ENCODE assay signal across 8 mouse cellular contexts in genomic region chr11:105457041-105457440, GRCm38 (mm10). TPM values are rescaled to one million over a fixed set of nuclear protein-coding genes. Genes with fewer than 3 reads are reported as not detected.
DNase-seq lines count a peak whose midpoint lies in the region; ATAC-seq lines count a peak whose summit lies in the region.

No protein-coding gene starts in this region.

- peaks cover 27% of the 10 kb centered on the region for H3K4me1 ChIP-seq in kidney, embryonic 15.5 days
- H3K4me1 ChIP-seq in forebrain, embryonic 11.5 days (replicated peaks; ENCODE audit: control insufficient read depth, insufficient read depth, low read length), result 0 out of 2 replicates have a peak, but pooled peaks cover 2% of the 10 kb centered on the region
- H3K4me1 ChIP-seq in intestine, embryonic 15.5 days (replicated peaks), result peaks cover 5% of the 10 kb centered on the region; the same call in 1 of the 2 replicates
- H3K4me1 ChIP-seq in neural tube, embryonic 11.5 days (ENCODE audit: control insufficient read depth, insufficient read depth, low read length), result peaks cover 11% of the 10 kb centered on the region; the same call in 1 of the 2 replicates

- no peak for DNase-seq in kidney, postnatal 36 days
- no peak for DNase-seq in forebrain, embryonic 11.5 days (ENCODE audit: low spot score)
- DNase-seq in neural tube, embryonic 11.5 days (ENCODE audit: low spot score), result no peak
- DNase-seq in cerebellum, postnatal 25 days, result no peak
- no peak for DNase-seq in B cell, adult 2 months
- no peak for DNase-seq in retina, embryonic 14.5 days (ENCODE audit: low spot score)

- WGBS in kidney, embryonic 15.5 days, result 67% methylated on average over 7 of the region's 7 CpGs
- WGBS in forebrain, embryonic 11.5 days, result 55% methylated on average over 7 of the region's 7 CpGs
- WGBS in intestine, embryonic 15.5 days, result 68% methylated on average over 7 of the region's 7 CpGs
- WGBS in neural tube, embryonic 11.5 days, result 67% methylated on average over 7 of the region's 7 CpGs

- H3K9ac ChIP-seq in kidney, embryonic 15.5 days, result no peak overlapping the region
- no peak overlapping the region; the same call in 1 of the 2 replicates for H3K9ac ChIP-seq in forebrain, embryonic 11.5 days (ENCODE audit: low read length)
- H3K9ac ChIP-seq in intestine, embryonic 15.5 days, result no peak overlapping the region
- no peak overlapping the region for H3K9ac ChIP-seq in neural tube, embryonic 11.5 days (ENCODE audit: low read length)

- ATAC-seq in kidney, embryonic 15.5 days (replicated peaks; ENCODE audit: low FRiP score), result no peak
- no peak for ATAC-seq in forebrain, embryonic 11.5 days (replicated peaks; ENCODE audit: low FRiP score)
- ATAC-seq in intestine, embryonic 15.5 days, result no peak
- no peak for ATAC-seq in neural tube, embryonic 11.5 days (ENCODE audit: insufficient read depth, low FRiP score, low TSS enrichment)

- peak overlapping the region; percentile 90 for H3K4me2 ChIP-seq in kidney, embryonic 15.5 days
- H3K4me2 ChIP-seq in forebrain, embryonic 11.5 days (ENCODE audit: low read depth, low read length, severe bottlenecking), result peak overlapping the region; percentile 74
- H3K4me2 ChIP-seq in intestine, embryonic 15.5 days (replicated peaks), result peak overlapping the region; percentile 86
- H3K4me2 ChIP-seq in neural tube, embryonic 11.5 days (ENCODE audit: low read depth), result peak overlapping the region; percentile 77

- H3K4me3 ChIP-seq in kidney, embryonic 15.5 days (replicated peaks), result peak overlapping the region; percentile 51
- H3K4me3 ChIP-seq in forebrain, embryonic 11.5 days (ENCODE audit: low read depth, low read length), result peak overlapping the region; percentile 49
- H3K4me3 ChIP-seq in intestine, embryonic 15.5 days (replicated peaks), result no peak overlapping the region; the same call in 1 of the 2 replicates
- H3K4me3 ChIP-seq in neural tube, embryonic 11.5 days (ENCODE audit: low read depth, low read length), result peak overlapping the region; percentile 44

- no peaks in the 10 kb centered on the region for H3K36me3 ChIP-seq in kidney, embryonic 15.5 days
- no peaks in the 10 kb centered on the region for H3K36me3 ChIP-seq in forebrain, embryonic 11.5 days (ENCODE audit: control insufficient read depth, insufficient read depth, low read length)
- H3K36me3 ChIP-seq in intestine, embryonic 15.5 days, result no peaks in the 10 kb centered on the region
- H3K36me3 ChIP-seq in neural tube, embryonic 11.5 days (ENCODE audit: control insufficient read depth, insufficient read depth, low read length), result no peaks in the 10 kb centered on the region

- no peak overlapping the region for H3K27ac ChIP-seq in kidney, embryonic 15.5 days
- no peak overlapping the region for H3K27ac ChIP-seq in forebrain, embryonic 11.5 days (ENCODE audit: low read depth, low read length)
- H3K27ac ChIP-seq in intestine, embryonic 15.5 days, result no peak overlapping the region
- no peak overlapping the region for H3K27ac ChIP-seq in neural tube, embryonic 11.5 days (ENCODE audit: low read depth, low read length)

- H3K9me3 ChIP-seq in kidney, embryonic 15.5 days (replicated peaks), result no peaks in the 10 kb centered on the region
- H3K9me3 ChIP-seq in forebrain, embryonic 11.5 days (ENCODE audit: control insufficient read depth, low read length), result no peaks in the 10 kb centered on the region
- H3K9me3 ChIP-seq in intestine, embryonic 15.5 days, result no peaks in the 10 kb centered on the region
- no peaks in the 10 kb centered on the region for H3K9me3 ChIP-seq in neural tube, embryonic 11.5 days (ENCODE audit: control insufficient read depth, low read length)

- H3K27me3 ChIP-seq in kidney, embryonic 15.5 days, result 0 out of 2 replicates have a peak, but pooled peaks cover 15% of the 10 kb centered on the region
- no peaks in the 10 kb centered on the region; the same call in 1 of the 2 replicates for H3K27me3 ChIP-seq in forebrain, embryonic 11.5 days (ENCODE audit: control insufficient read depth, insufficient read depth, low read length)
- no peaks in the 10 kb centered on the region for H3K27me3 ChIP-seq in intestine, embryonic 15.5 days (replicated peaks)
- H3K27me3 ChIP-seq in neural tube, embryonic 11.5 days (ENCODE audit: control insufficient read depth, insufficient read depth, low read length), result no peaks in the 10 kb centered on the region

RNA-seq across cellular contexts. Expression of gene March10, which starts 0.5 kb away (rescaled TPM):
- 0.05 and 0.06 TPM in 2 replicates for polyA plus RNA-seq in kidney, embryonic 15.5 days (2015; fragmentation: Nextera tagmentation; extraction: Ambion mirVana)
- polyA plus RNA-seq in forebrain, embryonic 11.5 days (2014; fragmentation: Nextera tagmentation; extraction: Ambion mirVana), result 0.55 TPM in 1 of 2 replicates, not detected in the other
- not detected in 2 replicates for polyA plus RNA-seq in intestine, embryonic 15.5 days (2015; fragmentation: Nextera tagmentation; extraction: Ambion mirVana)
- polyA plus RNA-seq in neural tube, embryonic 11.5 days (2014; fragmentation: Nextera tagmentation; extraction: Ambion mirVana), result not detected in 2 replicates
